Mouse (Mus musculus): ENCODE measurements around the gene Asb5. TPM values are rescaled to one million over a fixed set of nuclear protein-coding genes. Genes with fewer than 3 reads are reported as not detected.
"Not testable (repeated sequence)": the region's sequence is repeated elsewhere in the genome, so short reads cannot be mapped to it uniquely, and the experiment has no call there.

The Asb5 gene
- total and polyA plus RNA-seq, 3 experiments: 0.27 to 1.4 TPM; not detected in 1

DNA sequence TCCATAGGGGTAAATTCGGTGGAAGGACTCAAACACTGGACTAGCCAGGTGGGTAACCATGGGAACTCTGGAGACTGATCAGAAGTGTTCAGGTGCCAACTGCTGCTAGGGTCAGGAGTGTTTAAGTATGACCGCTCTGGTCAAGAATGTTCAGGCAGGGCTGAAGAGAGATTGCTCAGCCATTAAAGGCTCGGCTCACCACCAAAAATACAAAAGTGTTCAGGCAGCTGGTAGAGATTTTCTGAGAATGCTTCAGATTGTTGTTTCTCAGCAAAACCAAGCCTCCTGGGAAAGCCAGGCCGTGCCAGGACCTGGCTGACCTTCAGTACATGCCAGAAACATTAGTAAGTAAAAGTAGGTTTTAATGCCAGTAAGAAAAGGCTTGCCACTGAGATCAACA lies 80.9 kb downstream of the Asb5 start:
- no peak for DNase-seq (ENCODE audit: low read depth, low spot score)
- H3K9ac ChIP-seq (ENCODE audit: control insufficient read depth, low read depth, low read length, poor library complexity, severe bottlenecking): no peak overlapping the region
- H3K79me2 ChIP-seq (ENCODE audit: control insufficient read depth, insufficient read depth, low read length, poor library complexity): no peaks in the 10 kb centered on the region
- no peaks in the 10 kb centered on the region for H3K9me3 ChIP-seq (replicated peaks; ENCODE audit: insufficient read depth, low read length)
- no peak overlapping the region for H3K4me3 ChIP-seq (ENCODE audit: control insufficient read depth in 1 of 2, insufficient read depth in 1 of 2, low read depth in 2 of 2, low read length in 2 of 2)
- H3K27ac ChIP-seq (ENCODE audit: control insufficient read depth, low read depth, low read length): no peak overlapping the region
- H3K27me3 ChIP-seq (ENCODE audit: control insufficient read depth in 1 of 2, insufficient read depth in 2 of 2, low read length in 2 of 2): no peaks in the 10 kb centered on the region
- no peaks in the 10 kb centered on the region for H3K36me3 ChIP-seq (ENCODE audit: control insufficient read depth in 1 of 2, insufficient read depth in 2 of 2, low read length in 2 of 2)
- TF ChIP-seq ZMIZ1 (IDR thresholded peaks at IDR 0.05; ENCODE audit: low read depth, low read length) (no peak), CTCF (IDR thresholded peaks at IDR 0.05 in 2 of 3, conservative IDR thresholded peaks at IDR 0.05 in 1 of 3; ENCODE audit: control insufficient read depth in 1 of 3, insufficient read depth in 1 of 3, low read depth in 2 of 3, low read length in 3 of 3, poor library complexity in 1 of 3, severe bottlenecking in 1 of 3) (no peak), MYB (IDR thresholded peaks at IDR 0.05; ENCODE audit: low read depth, low read length) (no peak), EP300 (IDR thresholded peaks at IDR 0.05; ENCODE audit: low read depth in 1 of 2, low read length in 2 of 2) (no peak), RCOR1 (IDR thresholded peaks at IDR 0.05; ENCODE audit: low read depth, low read length) (no peak), ZC3H11A (IDR thresholded peaks at IDR 0.05; ENCODE audit: low read depth, low read length) (no peak), USF2 (IDR thresholded peaks at IDR 0.05; ENCODE audit: borderline replicate concordance in 1 of 2, insufficient read depth in 1 of 2, low read depth in 1 of 2, low read length in 2 of 2) (no peak), GATA1 (IDR thresholded peaks at IDR 0.05; ENCODE audit: low read depth, low read length) (no peak), ZKSCAN1 (IDR thresholded peaks at IDR 0.05; ENCODE audit: low read depth, low read length) (no peak), MYC (IDR thresholded peaks at IDR 0.05; ENCODE audit: low read depth, low read length) (no peak), RAD21 (IDR thresholded peaks at IDR 0.05; ENCODE audit: low read depth, low read length) (no peak)
- H3K4me1 ChIP-seq (ENCODE audit: control insufficient read depth in 1 of 2, insufficient read depth in 2 of 2, low read length in 2 of 2): no peaks in the 10 kb centered on the region

DNA sequence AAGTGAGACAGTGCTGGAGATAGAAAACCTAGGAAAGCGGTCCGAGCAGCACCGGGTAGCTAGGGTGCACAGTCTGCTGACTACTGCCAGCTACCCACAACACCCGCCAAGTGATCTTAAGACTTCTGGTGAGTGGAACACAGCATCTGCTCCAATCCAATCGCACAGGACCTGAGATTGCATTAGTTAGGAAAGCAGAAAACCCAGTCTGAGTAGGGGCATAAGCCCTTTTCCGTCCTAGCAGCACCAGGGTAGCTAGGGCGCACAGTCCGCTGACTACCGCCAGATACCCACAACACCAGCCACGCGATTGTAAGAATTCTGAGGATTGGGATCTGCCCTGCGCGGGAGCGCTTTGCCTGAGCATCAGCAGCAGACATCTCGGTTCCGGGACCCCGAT lies 87.3 kb downstream of the Asb5 start:
- not testable (repeated sequence) for H3K9ac ChIP-seq (ENCODE audit: control insufficient read depth, low read depth, low read length, poor library complexity, severe bottlenecking); H3K4me1 ChIP-seq (ENCODE audit: control insufficient read depth in 1 of 2, insufficient read depth in 2 of 2, low read length in 2 of 2); H3K79me2 ChIP-seq (ENCODE audit: control insufficient read depth, insufficient read depth, low read length, poor library complexity); H3K4me3 ChIP-seq (ENCODE audit: control insufficient read depth in 1 of 2, insufficient read depth in 1 of 2, low read depth in 2 of 2, low read length in 2 of 2); H3K27ac ChIP-seq (ENCODE audit: control insufficient read depth, low read depth, low read length); H3K27me3 ChIP-seq (ENCODE audit: control insufficient read depth in 1 of 2, insufficient read depth in 2 of 2, low read length in 2 of 2); H3K36me3 ChIP-seq (ENCODE audit: control insufficient read depth in 1 of 2, insufficient read depth in 2 of 2, low read length in 2 of 2); DNase-seq (ENCODE audit: low read depth, low spot score); H3K9me3 ChIP-seq (replicated peaks; ENCODE audit: insufficient read depth, low read length)

Other genes with a start within 250 kb of the Asb5 start
- 69.0 and 69.7 TPM in 2 replicates for gene Spcs3, start 418 bp downstream of the Asb5 start, total RNA-seq (2012; rRNA removed)
- 100 to 1,000 TPM in 1 of 2 experiments, 10 to 100 TPM in 1; 78.0 to 140 TPM for gene Spcs3, start 418 bp downstream of the Asb5 start, polyA plus RNA-seq (2012; ENCODE audit: insufficient read depth in 1 of 2, insufficient read length in 2 of 2, low read depth in 1 of 2, low replicate concordance in 2 of 2, missing spikeins in 1 of 2)
- gene Spata4, start 71.2 kb downstream of the Asb5 start, total RNA-seq (2012; rRNA removed): not detected in 2 replicates
- not detected for gene Spata4, start 71.2 kb downstream of the Asb5 start, polyA plus RNA-seq (2012; ENCODE audit: insufficient read depth in 1 of 2, insufficient read length in 2 of 2, low read depth in 1 of 2, low replicate concordance in 2 of 2, missing spikeins in 1 of 2)